Mouse (Mus musculus) erythroblast, embryonic 14.5 days (primary cell): ENCODE data around the gene Iba57. TPM values are rescaled to one million over a fixed set of nuclear protein-coding genes. Genes with fewer than 3 reads are reported as not detected.

ENCODE experiments used
- H3K27me3 ChIP-seq: 2 replicates; pipeline ENCODE4 v1.6.1; 2012; ENCODE audit warnings: inconsistent platforms; ENCODE audit not compliant: control insufficient read depth
- H3K36me3 ChIP-seq: 2 replicates; pipeline ENCODE4 v1.6.1; 2012; ENCODE audit warnings: mild to moderate bottlenecking, inconsistent platforms; ENCODE audit not compliant: control insufficient read depth
- H3K4me1 ChIP-seq: 2 replicates; pipeline ENCODE4 v1.6.1; 2012; ENCODE audit warnings: inconsistent platforms; ENCODE audit not compliant: control insufficient read depth
- H3K4me3 ChIP-seq: replicated peaks from 2 replicates; pipeline ENCODE3; 2012; ENCODE audit warnings: moderate library complexity, mild to moderate bottlenecking, inconsistent platforms
- H3K9me3 ChIP-seq: 2 replicates; pipeline ENCODE4 v1.6.1; 2012; ENCODE audit warnings: low read length, inconsistent platforms, mixed read lengths; ENCODE audit not compliant: control insufficient read depth
- GATA1 ChIP-seq: IDR thresholded peaks from 2 replicates; pipeline ENCODE4 v1.6.1; 2012; ENCODE audit warnings: low read length, inconsistent platforms, mixed read lengths
- TAL1 ChIP-seq: IDR thresholded peaks from 3 replicates; pipeline ENCODE4 v1.6.1; 2012; ENCODE audit warnings: low read length, inconsistent platforms, mixed read lengths
- polyA plus RNA-seq: library from polyadenylated mRNA; stranded (reverse); fragments of >175 nt; gene quantifications from 2 replicates; pipeline ENCODE4 v1.2.3, GENCODE M21; 2012

Iba57 gene
- polyA plus RNA-seq, 1 experiment: 3.3 TPM

- peaks cover 55% of the 10 kb centered on the region for H3K36me3 ChIP-seq
- H3K27me3 ChIP-seq: peaks cover 22% of the 10 kb centered on the region
- no peaks in the 10 kb centered on the region for H3K9me3 ChIP-seq
- H3K4me1 ChIP-seq: peaks cover 50% of the 10 kb centered on the region
- H3K4me3 ChIP-seq: no peak within 1 kb of the TSS
- TF ChIP-seq GATA1 (no peak), TAL1 (no peak)
Measured at GRCm38 (mm10) chr11:59182864-59183331, 19.4 kb upstream of the Iba57 start, which contains the start of gene Gjc2. Gene Gjc2, minus strand, starts transcription at chr11:59183213.

- Histone ChIP-seq H3K4me3 (no peak overlapping the region), H3K27me3 (peaks cover 59% of the 10 kb centered on the region), H3K9me3 (peaks cover 15% of the 10 kb centered on the region), H3K4me1 (peaks cover 53% of the 10 kb centered on the region), H3K36me3 (no peaks in the 10 kb centered on the region)
- TF ChIP-seq GATA1: no peak
Measured at GRCm38 (mm10) chr11:59176921-59177320, 13.4 kb upstream of the Iba57 start.

- Histone ChIP-seq H3K4me1 (peaks cover 50% of the 10 kb centered on the region), H3K27me3 (peaks cover 59% of the 10 kb centered on the region), H3K4me3 (no peak overlapping the region), H3K36me3 (no peaks in the 10 kb centered on the region), H3K9me3 (peaks cover 15% of the 10 kb centered on the region)
- TF ChIP-seq GATA1 (no peak), TAL1 (no peak)
Measured at GRCm38 (mm10) chr11:59176475-59176874, 12.9 kb upstream of the Iba57 start.

GRCm38 (mm10) chr11:59174189-59174838 is 10.8 kb upstream of the Iba57 start:
- Histone ChIP-seq H3K4me3 (no peak overlapping the region), H3K27me3 (peaks cover 51% of the 10 kb centered on the region), H3K36me3 (no peaks in the 10 kb centered on the region), H3K4me1 (peaks cover 50% of the 10 kb centered on the region), H3K9me3 (peaks cover 15% of the 10 kb centered on the region)
- TF ChIP-seq TAL1: no peak
- no peak for TF ChIP-seq GATA1

- H3K4me1 ChIP-seq: peaks cover 74% of the 10 kb centered on the region
- no peaks in the 10 kb centered on the region for H3K9me3 ChIP-seq
- H3K4me3 ChIP-seq: no peak overlapping the region
- H3K27me3 ChIP-seq: peaks cover 13% of the 10 kb centered on the region
- TF ChIP-seq GATA1 (no peak), TAL1 (no peak)
- no peaks in the 10 kb centered on the region; the same call in 1 of the 2 replicates for H3K36me3 ChIP-seq
Measured at GRCm38 (mm10) chr11:59170549-59170948, 7.0 kb upstream of the Iba57 start.

GRCm38 (mm10) chr11:59169807-59170206 is 6.3 kb upstream of the Iba57 start:
- Histone ChIP-seq H3K36me3 (no peaks in the 10 kb centered on the region; the same call in 1 of the 2 replicates), H3K9me3 (no peaks in the 10 kb centered on the region), H3K4me1 (peaks cover 77% of the 10 kb centered on the region), H3K4me3 (no peak overlapping the region), H3K27me3 (peaks cover 6% of the 10 kb centered on the region)
- no peak for TF ChIP-seq GATA1

DNA sequence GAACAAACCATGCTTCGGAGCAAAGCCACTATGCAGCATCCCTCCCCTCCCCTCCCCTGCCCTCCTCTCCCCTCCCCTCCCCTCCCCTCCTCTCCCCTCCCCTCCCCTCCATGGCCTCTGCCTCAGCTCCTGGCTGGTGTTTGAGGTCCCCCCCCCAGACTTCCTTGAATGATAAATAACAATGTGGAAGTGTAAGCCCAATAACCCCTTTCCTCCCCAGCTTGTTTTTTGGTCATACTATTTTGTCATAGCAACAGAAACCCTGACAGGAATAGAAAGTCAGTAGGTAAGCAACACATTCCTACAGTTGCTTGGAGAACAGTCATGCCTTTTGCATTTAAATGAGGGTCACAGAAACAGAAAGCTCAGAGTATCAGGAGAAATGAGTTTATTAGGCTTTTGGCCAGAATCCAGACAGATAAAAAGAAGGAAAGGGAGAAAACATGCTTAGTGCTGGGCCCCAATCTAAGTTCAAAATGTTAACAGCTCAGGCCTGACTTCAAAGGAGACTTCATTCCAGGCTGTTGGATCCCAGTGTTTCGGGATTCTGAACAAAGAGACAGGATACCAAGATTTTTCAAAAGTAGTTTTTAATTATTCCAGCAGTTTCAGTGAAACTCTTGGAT is 2.2 kb upstream of the Iba57 start:
- no peaks in the 10 kb centered on the region for H3K9me3 ChIP-seq
- H3K4me3 ChIP-seq: no peak overlapping the region
- TF ChIP-seq TAL1 (no peak), GATA1 (no peak)
- peaks cover 87% of the 10 kb centered on the region for H3K4me1 ChIP-seq
- peaks cover 20% of the 10 kb centered on the region for H3K36me3 ChIP-seq
- no peaks in the 10 kb centered on the region for H3K27me3 ChIP-seq

- H3K4me3 ChIP-seq: peak overlapping the region; percentile 77
- peaks cover 34% of the 10 kb centered on the region for H3K36me3 ChIP-seq
- no peaks in the 10 kb centered on the region for H3K9me3 ChIP-seq
- peak; percentile 82 for TF ChIP-seq TAL1
- TF ChIP-seq GATA1: peak; percentile 93
- no peaks in the 10 kb centered on the region for H3K27me3 ChIP-seq
- H3K4me1 ChIP-seq: peaks cover 90% of the 10 kb centered on the region
Measured at GRCm38 (mm10) chr11:59164384-59164783, 845 bp upstream of the Iba57 start.

DNA sequence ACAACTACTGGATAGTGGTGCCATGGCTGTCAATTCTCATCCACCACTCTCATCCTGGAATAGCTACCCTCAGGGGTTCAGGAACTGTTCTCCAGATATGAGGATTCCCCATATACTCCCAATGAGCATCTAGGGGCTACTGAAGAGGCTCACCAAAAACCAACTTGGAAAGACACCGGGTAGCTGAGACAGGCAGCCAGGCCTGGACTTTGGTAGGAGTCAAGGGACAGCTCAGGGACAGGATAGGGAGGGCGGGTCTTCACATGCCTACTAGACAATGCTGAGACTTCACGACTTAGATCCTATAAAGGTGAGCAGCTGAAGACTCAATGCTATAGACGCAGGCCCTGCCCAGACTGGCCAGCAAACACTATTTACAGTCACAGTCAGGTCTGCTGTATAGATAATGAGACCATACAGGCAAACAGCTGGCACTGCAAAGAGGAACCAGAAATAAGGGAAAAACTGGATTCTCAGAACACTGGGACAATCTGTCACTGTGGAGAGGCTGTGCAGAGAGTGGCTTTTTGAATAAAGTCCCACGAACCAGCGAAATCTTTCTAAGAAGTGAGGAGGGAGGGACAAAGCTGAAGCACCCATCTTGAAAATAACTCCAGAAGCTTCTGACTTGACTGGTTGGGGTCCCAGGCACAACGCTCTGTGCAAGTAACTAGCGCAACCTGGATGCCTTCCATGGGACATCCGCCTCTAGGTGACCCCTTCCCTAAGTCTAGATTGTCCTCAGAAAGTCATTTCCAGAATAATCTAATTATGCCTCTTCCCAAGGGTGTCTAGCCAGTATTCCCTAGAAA is 890 bp downstream of the Iba57 start:
- Histone ChIP-seq H3K27me3 (no peaks in the 10 kb centered on the region), H3K9me3 (no peaks in the 10 kb centered on the region), H3K4me3 (peak overlapping the region; percentile 77), H3K36me3 (peaks cover 51% of the 10 kb centered on the region), H3K4me1 (peaks cover 75% of the 10 kb centered on the region)
- TF ChIP-seq TAL1: no peak
- TF ChIP-seq GATA1: no peak
